Mouse (Mus musculus) neural tube, embryonic 11.5 days (tissue): ENCODE measurements around the gene Prkcz. TPM values are rescaled to one million over a fixed set of nuclear protein-coding genes. Genes with fewer than 3 reads are reported as not detected.

Experiments used
- ATAC-seq: fragments of 200-750 bp; cut with Nextera tagmentation; 2 replicates; pipeline ENCODE4 v1.8.0; 2017; ENCODE audit warnings: moderate number of reproducible peaks, mild to moderate bottlenecking, moderate TSS enrichment, moderate library complexity; ENCODE audit not compliant: insufficient read depth, low FRiP score, low TSS enrichment
- DNase-seq: peaks from one replicate; pipeline ENCODE4 v3.0.0-alpha.2; 2015; ENCODE audit warnings: low spot score
- H3K27ac ChIP-seq: fragments of 300-500 bp; sonication (generic); 2 replicates; pipeline ENCODE4 v1.5.1; 2014; ENCODE audit warnings: low read depth, mild to moderate bottlenecking, low read length
- H3K27me3 ChIP-seq: fragments of 300-500 bp; sonication (generic); 2 replicates; pipeline ENCODE4 v1.6.1; 2014; ENCODE audit warnings: mild to moderate bottlenecking, low read length, mixed read lengths; ENCODE audit not compliant: control insufficient read depth, insufficient read depth
- H3K36me3 ChIP-seq: fragments of 300-500 bp; sonication (generic); 2 replicates; pipeline ENCODE4 v1.6.1; 2014; ENCODE audit warnings: mild to moderate bottlenecking, low read length, moderate library complexity, mixed read lengths; ENCODE audit not compliant: control insufficient read depth, insufficient read depth
- H3K4me1 ChIP-seq: fragments of 300-500 bp; sonication (generic); 2 replicates; pipeline ENCODE4 v1.6.1; 2014; ENCODE audit warnings: low read length, mixed read lengths; ENCODE audit not compliant: control insufficient read depth, insufficient read depth
- H3K4me2 ChIP-seq: fragments of 300-500 bp; sonication (generic); 2 replicates; pipeline ENCODE4 v1.6.1; 2014; ENCODE audit warnings: low read depth, mild to moderate bottlenecking, moderate library complexity
- H3K4me3 ChIP-seq: fragments of 300-500 bp; sonication (generic); 2 replicates; pipeline ENCODE4 v1.5.1; 2014; ENCODE audit warnings: low read depth, low read length
- H3K9ac ChIP-seq: fragments of 300-500 bp; sonication (generic); 2 replicates; pipeline ENCODE4 v1.6.1; 2014; ENCODE audit warnings: mild to moderate bottlenecking, low read length
- H3K9me3 ChIP-seq: fragments of 300-500 bp; sonication (generic); 2 replicates; pipeline ENCODE4 v1.6.1; 2016; ENCODE audit warnings: low read length; ENCODE audit not compliant: control insufficient read depth
- WGBS: fragments of 180-500 bp; shearing (Covaris S2); extraction: QIAGEN DNeasy Blood & Tissue Kit; methylation state at CpG from one replicate; pipeline ENCODE4 v1.1.7; 2014; 5-methylcytosine and 5-hydroxymethylcytosine counted together
- polyA plus RNA-seq: library from polyadenylated mRNA; unstranded; fragments of >200 nt; fragmentation: Nextera tagmentation; extraction: Ambion mirVana; gene quantifications from 2 replicates; pipeline ENCODE4 v1.2.1, GENCODE M21; 2014

Prkcz gene
- polyA plus RNA-seq, 1 experiment from 2014 or later = 22.7 TPM

DNA sequence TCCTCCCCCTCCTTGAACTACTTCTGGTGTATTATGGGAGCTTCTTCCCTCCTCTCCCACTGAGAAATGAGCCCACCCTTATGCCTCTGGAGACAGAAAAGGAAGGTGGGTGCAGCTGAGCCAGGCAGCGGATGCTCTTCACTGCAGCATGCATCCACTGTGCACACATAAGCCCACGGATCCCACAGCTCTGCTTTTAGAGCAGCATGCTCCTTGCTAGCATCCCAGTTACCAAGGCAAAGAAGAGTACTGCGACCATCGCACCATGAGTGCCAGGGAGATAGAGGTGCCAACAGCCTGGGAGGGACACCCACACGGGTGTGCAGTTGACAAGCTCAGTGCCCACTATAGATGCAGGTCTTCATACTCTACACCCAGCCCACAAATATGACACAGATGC, 34.3 kb upstream of the Prkcz start:
- Histone ChIP-seq H3K4me1 (no peaks in the 10 kb centered on the region), H3K9me3 (no peaks in the 10 kb centered on the region), H3K36me3 (no peaks in the 10 kb centered on the region), H3K9ac (no peak overlapping the region), H3K27me3 (peaks cover 36% of the 10 kb centered on the region), H3K27ac (no peak overlapping the region), H3K4me3 (no peak overlapping the region), H3K4me2 (no peak overlapping the region)
- WGBS = 83% methylated on average over 5 of the region's 5 CpGs
- no peak for DNase-seq
- no peak for ATAC-seq

DNA sequence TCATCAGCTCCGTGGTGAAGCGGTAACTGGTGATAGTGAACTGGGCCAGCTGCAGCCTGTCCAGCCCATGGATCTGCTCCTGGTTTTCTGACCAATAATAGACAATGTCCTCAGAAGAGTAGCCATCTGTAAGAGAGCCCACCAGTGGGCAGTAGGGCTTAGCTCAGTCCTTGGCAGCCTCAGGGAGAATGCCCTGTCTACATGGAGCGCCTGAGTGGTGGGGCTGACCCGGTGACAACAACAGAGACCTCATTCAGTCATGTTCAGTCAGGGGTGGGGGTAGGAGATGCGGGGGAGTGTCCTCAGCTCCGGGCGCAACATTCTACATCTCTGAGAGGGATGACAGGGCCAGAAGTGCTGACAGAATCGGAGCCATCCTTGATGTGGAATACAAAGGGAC, 26.0 kb upstream of the Prkcz start:
- ATAC-seq (no peak), DNase-seq (no peak)
- Histone ChIP-seq H3K9me3 (no peaks in the 10 kb centered on the region), H3K36me3 (no peaks in the 10 kb centered on the region), H3K9ac (no peak overlapping the region), H3K4me1 (peaks cover 3% of the 10 kb centered on the region; the same call in 1 of the 2 replicates), H3K27ac (no peak overlapping the region), H3K4me3 (no peak overlapping the region), H3K4me2 (no peak overlapping the region), H3K27me3 (no peaks in the 10 kb centered on the region)
- WGBS = 83% methylated on average over 8 of the region's 8 CpGs

DNA sequence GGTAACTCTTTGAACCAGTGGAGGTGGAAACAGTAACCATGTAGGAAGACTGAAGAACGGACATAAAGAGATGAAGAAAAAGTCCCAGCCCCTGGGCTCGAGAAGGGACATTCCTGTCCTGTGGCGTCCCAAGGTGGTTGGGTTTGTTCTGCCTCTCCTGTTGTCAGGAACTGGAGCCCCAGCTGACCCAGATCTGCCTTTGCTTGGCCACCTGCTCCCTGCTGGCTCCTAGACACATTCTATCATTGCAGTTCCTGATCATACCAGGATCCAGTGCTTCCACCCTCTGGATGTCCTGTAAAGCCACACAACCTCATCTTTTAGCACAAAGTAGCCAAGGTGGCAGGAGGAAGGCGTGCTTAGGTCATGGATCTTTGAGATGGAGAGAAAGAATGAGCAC, 22.2 kb upstream of the Prkcz start:
- ATAC-seq = no peak
- WGBS = 88% methylated on average over 4 of the region's 4 CpGs

DNA sequence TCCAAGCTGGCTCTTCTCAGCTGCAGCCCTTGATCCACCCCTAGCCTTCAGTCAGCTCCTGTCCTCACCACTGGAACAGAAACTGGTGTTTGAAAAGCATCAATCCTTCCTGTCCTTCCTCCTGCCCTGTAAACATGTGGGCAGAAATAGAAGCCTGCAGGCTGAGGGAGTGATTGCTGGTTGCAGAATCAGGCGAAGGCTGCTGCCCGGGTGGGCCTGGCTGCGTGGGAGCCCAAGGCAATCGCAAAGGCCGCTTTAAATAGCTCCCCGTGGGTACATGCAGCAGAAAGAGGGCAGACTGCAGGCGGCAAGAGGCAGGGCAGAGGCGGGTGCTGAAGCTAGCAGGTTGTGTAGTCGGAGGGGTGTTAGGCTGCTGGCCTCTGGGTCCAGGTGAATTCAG, 21.6 kb upstream of the Prkcz start:
- 17% methylated on average over 9 of the region's 9 CpGs for WGBS
- no peak overlapping the region for H3K9ac ChIP-seq
- no peaks in the 10 kb centered on the region for H3K36me3 ChIP-seq
- no peak overlapping the region for H3K27ac ChIP-seq
- no peak for ATAC-seq
- H3K9me3 ChIP-seq = no peaks in the 10 kb centered on the region
- peaks cover 3% of the 10 kb centered on the region; the same call in 1 of the 2 replicates for H3K4me1 ChIP-seq
- no peak overlapping the region for H3K4me3 ChIP-seq
- no peak overlapping the region for H3K4me2 ChIP-seq
- no peaks in the 10 kb centered on the region for H3K27me3 ChIP-seq
- DNase-seq = no peak

More for the DNA sequence above, 22.2 kb upstream of the Prkcz start:
- no peaks in the 10 kb centered on the region for H3K27me3 ChIP-seq
- H3K4me2 ChIP-seq = no peak overlapping the region
- H3K36me3 ChIP-seq = no peaks in the 10 kb centered on the region
- H3K27ac ChIP-seq = no peak overlapping the region
- no peak overlapping the region for H3K9ac ChIP-seq
- H3K4me3 ChIP-seq = no peak overlapping the region
- DNase-seq = no peak
- H3K9me3 ChIP-seq = no peaks in the 10 kb centered on the region
- peaks cover 3% of the 10 kb centered on the region; the same call in 1 of the 2 replicates for H3K4me1 ChIP-seq

DNA sequence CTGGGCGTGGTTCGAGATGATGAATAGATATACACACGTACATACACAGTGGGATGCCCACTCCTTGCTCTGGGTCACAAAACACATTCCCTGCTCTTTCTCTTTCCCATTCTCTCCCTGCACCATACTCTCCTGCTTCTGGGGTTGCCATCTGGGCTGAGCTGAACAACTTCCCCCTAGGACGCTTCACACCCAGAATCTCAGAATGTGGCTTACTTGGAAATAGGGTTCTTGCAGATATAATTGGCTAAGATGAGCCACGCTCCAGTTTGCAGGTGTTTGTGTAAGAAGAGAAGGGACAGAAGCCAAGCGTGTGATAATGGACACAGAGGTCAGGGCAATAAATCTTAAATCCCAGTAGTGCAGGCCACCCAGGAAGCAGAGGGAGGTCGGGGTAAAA, 20.8 kb upstream of the Prkcz start:
- no peaks in the 10 kb centered on the region for H3K27me3 ChIP-seq
- WGBS = 25% methylated on average over 7 of the region's 7 CpGs
- no peak for ATAC-seq

DNA sequence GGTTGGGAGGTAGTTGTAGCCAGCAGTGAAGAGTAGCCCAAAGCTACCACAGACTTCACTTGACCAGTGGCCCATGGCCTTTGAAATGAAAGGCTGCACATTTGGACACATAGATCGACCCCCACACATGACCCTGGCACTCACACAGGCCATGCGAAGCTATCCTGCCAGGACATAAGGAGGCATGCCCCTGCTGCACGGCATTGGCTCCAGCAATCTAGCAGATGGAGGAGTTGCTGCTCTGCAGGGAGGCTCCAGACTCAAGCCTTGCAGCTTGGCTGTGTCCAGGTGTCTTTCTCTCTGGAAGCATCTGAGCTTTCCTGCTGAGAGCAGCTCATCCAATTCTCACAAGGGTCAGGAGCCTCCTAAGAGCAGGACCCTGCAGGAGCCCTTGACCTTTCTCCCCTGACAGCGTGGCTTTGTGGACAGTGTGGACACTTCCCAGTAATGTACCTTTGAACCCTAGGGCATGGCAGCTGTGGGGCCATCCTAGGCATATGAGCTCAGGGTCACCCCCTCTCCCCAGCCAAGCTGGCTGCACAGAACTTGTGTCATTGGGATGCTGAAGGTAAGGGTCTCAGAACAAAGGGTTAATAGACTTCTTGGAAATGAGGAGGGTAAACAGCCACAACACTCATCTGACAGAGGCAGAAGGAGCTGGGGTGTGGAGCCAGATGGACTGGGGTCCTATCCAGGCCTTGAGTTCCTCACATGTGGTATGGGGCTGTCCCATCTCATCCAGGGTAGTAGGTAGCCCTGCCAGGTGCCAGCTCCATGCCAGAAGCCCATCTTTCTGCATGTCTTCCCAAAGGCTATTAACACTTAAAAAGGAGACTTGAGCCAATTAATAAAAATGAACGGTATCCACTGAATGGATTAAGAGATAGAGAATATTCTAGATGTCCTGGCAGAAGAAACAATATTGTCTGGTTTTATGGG, 10.9 kb upstream of the Prkcz start:
- no peak overlapping the region for H3K4me2 ChIP-seq
- no peaks in the 10 kb centered on the region for H3K36me3 ChIP-seq
- WGBS = 75% methylated on average over 5 of the region's 5 CpGs
- H3K9me3 ChIP-seq = no peaks in the 10 kb centered on the region
- no peak overlapping the region for H3K9ac ChIP-seq
- no peak for ATAC-seq
- no peaks in the 10 kb centered on the region for H3K4me1 ChIP-seq
- H3K27me3 ChIP-seq = no peaks in the 10 kb centered on the region
- no peak overlapping the region for H3K27ac ChIP-seq
- no peak overlapping the region for H3K4me3 ChIP-seq
- no peak for DNase-seq

More for the DNA sequence above, 20.8 kb upstream of the Prkcz start:
- DNase-seq = no peak
- Histone ChIP-seq H3K4me1 (peaks cover 3% of the 10 kb centered on the region; the same call in 1 of the 2 replicates), H3K4me3 (no peak overlapping the region), H3K9me3 (no peaks in the 10 kb centered on the region), H3K9ac (no peak overlapping the region), H3K4me2 (no peak overlapping the region), H3K36me3 (no peaks in the 10 kb centered on the region), H3K27ac (no peak overlapping the region)

DNA sequence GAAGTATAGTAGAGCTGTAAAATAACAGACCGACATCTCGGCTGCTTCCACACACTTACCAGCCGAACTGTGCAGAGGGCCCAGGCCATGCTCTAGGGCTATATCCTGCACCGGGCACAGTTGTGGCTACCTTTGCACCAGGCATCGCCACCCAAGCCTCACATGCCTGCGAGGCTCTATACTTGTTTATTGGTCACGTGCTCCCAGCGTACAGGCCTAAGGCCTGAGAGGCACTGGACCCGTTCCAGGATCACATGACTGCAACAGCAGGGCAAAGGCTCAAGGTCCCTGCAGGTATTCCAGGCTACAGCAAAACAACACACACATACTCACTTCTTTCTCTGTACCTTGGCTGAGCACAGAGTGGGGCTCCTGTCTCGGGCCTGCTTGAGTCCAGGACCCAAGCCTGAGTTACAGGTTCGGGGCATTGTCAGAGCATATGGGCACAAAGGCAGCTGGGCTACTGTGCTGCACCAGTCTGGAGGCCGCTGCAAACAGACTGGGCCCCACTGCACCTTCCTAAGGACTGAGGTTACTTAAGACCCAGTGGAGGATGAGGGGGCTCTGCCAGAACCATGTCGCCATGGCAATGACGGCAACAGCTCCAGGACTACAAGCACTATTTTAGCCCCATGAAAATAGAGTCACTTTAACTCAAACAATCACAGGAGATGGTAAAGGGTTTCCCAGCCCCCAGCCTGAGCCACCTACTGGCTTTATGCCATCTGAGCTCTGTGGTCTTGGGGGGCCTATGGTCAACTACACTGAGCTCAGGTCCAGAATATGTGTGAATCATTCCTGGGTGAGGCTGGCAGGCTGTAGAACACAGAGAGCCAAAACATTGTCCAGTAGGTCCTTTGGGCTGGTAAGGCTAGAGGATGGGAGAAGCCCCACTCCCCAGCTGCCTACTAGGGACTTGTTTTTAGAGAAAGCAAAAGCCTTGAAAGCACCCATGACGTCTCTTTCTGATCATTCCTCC, 9.9 kb upstream of the Prkcz start:
- Histone ChIP-seq H3K4me1 (no peaks in the 10 kb centered on the region), H3K36me3 (no peaks in the 10 kb centered on the region), H3K27me3 (no peaks in the 10 kb centered on the region), H3K4me2 (no peak overlapping the region), H3K27ac (no peak overlapping the region), H3K4me3 (no peak overlapping the region), H3K9me3 (no peaks in the 10 kb centered on the region), H3K9ac (no peak overlapping the region)
- ATAC-seq (no peak), DNase-seq (no peak)
- WGBS = 85% methylated on average over 15 of the region's 15 CpGs

DNA sequence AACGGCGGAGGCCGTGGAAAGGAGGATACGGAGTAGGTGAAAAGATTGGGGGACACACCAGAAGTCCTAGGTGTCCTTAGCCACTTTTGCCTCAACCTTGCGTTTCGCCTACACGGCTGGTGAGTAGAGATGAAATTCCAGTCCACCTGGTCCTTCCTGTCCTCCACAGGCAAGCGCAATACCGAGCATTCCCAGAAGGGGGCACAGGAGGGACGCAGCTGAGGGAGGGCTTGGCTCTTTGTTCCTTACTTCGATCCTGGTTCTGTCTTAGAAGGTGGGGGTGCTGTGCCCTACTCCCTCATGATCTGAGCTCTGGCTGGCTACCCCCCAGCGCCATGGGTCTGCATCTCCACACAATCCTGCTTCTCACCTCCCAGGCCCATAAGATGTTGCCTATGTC, 7.5 kb upstream of the Prkcz start:
- no peak overlapping the region for H3K4me2 ChIP-seq
- H3K9me3 ChIP-seq = no peaks in the 10 kb centered on the region
- no peak overlapping the region for H3K27ac ChIP-seq
- H3K27me3 ChIP-seq = no peaks in the 10 kb centered on the region
- ATAC-seq (0 out of 2 replicates have a peak, but pooled peaks have one; percentile 23), DNase-seq (peak; percentile 78)
- H3K4me3 ChIP-seq = no peak overlapping the region
- no peaks in the 10 kb centered on the region for H3K4me1 ChIP-seq
- no peak overlapping the region for H3K9ac ChIP-seq
- WGBS = 29% methylated on average over 12 of the region's 12 CpGs
- H3K36me3 ChIP-seq = no peaks in the 10 kb centered on the region
